Comparison of ENCODE assay signal across 8 mouse cellular contexts in genomic region chr13:109632387-109633036, GRCm38 (mm10).
DNase-seq lines count a peak whose midpoint lies in the region; ATAC-seq lines count a peak whose summit lies in the region.
"Had no signal": no experiment of that assay in that cellular context is flagged by ENCODE, and none has a peak within 500 bp of the region (broad histone marks: within the 10 kb centered on the region; RNA-seq: fewer than 3 reads in every experiment).

No protein-coding gene starts in this region.

- H3K4me1 ChIP-seq in stomach, embryonic 16.5 days (ENCODE audit: control insufficient read depth, insufficient read depth, low read length) = peaks cover 11% of the 10 kb centered on the region

- H3K27me3 ChIP-seq in stomach, embryonic 16.5 days (ENCODE audit: control insufficient read depth, insufficient read depth, low read length) = no peaks in the 10 kb centered on the region
- H3K27me3 ChIP-seq: limb, embryonic 15.5 days had no signal

- no peaks in the 10 kb centered on the region for H3K36me3 ChIP-seq in stomach, embryonic 16.5 days (ENCODE audit: control insufficient read depth, insufficient read depth, low read length)
- H3K36me3 ChIP-seq: limb, embryonic 15.5 days had no signal

- peak overlapping the region; percentile 33; the same call in 1 of the 2 replicates for H3K9ac ChIP-seq in stomach, embryonic 16.5 days (ENCODE audit: low read length)
- H3K9ac ChIP-seq: limb, embryonic 15.5 days had no signal

- WGBS in stomach, embryonic 16.5 days = 28% methylated on average over 7 of the region's 7 CpGs

- no peak overlapping the region for H3K4me3 ChIP-seq in stomach, embryonic 16.5 days (replicated peaks; ENCODE audit: low read length)
- H3K4me3 ChIP-seq: limb, embryonic 15.5 days had no signal

- H3K9me3 ChIP-seq in stomach, embryonic 16.5 days (replicated peaks; ENCODE audit: control insufficient read depth, low read length) = no peaks in the 10 kb centered on the region
- H3K9me3 ChIP-seq: limb, embryonic 15.5 days had no signal

- intact Hi-C loops in heart, postnatal 14 days (cut with DNase I) = no loop called here

- ATAC-seq in stomach, embryonic 16.5 days (ENCODE audit: insufficient read depth, low FRiP score) = peak; percentile 44; the same call in 1 of the 2 replicates

- peak overlapping the region; percentile 18 for H3K27ac ChIP-seq in stomach, embryonic 16.5 days (ENCODE audit: low read length)
- H3K27ac ChIP-seq: limb, embryonic 15.5 days had no signal

- H3K4me2 ChIP-seq in stomach, embryonic 16.5 days (ENCODE audit: low read depth, low read length) = no peak overlapping the region
- H3K4me2 ChIP-seq: limb, embryonic 15.5 days had no signal

- peak; percentile 14 for DNase-seq in thymus, postnatal 4 days
- DNase-seq in thymus, postnatal 25 days = no peak
- DNase-seq in heart, postnatal 14 days = peak; percentile 16 to 26
- DNase-seq in lung, adult 18-20 months = peak; percentile 80 to 86
- DNase-seq in layer of hippocampus, adult 9-10 months (ENCODE audit: low spot score) = no peak
- DNase-seq in frontal cortex, postnatal 10 days (ENCODE audit: low spot score in 2 of 2) = no peak

Comparison
In these comparisons a context has a peak if more than half of its experiments do, and no peak if none do; other contexts are left out.
1. DNase-seq: peak in thymus, postnatal 4 days (single experiment), heart, postnatal 14 days (2 of 2) and lung, adult 18-20 months (2 of 2); none in thymus, postnatal 25 days (single experiment), layer of hippocampus, adult 9-10 months (single experiment) and frontal cortex, postnatal 10 days (0 of 2).